Comparison of ENCODE assay signal across 8 mouse cellular contexts in the genomic region with DNA sequence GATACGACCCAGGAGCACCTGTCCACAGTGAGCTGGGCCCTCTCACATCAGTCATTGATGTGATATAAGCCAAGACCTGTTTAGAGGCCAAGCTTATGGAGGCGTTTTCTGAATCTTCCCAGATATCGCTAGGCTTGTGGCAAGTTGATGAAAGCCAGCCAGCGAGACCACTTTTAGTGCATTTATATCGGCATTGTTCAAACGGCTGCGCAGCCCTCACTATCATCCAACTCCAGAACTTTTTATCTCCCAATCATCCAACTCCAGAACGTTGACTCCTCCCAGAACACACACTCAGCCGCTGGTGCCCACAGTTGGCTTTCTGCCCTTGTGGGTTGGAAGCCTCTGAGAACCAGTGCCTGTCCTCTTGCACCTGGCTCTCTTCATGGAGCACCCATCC. TPM values are rescaled to one million over a fixed set of nuclear protein-coding genes. Genes with fewer than 3 reads are reported as not detected.
DNase-seq lines count a peak whose midpoint lies in the region; ATAC-seq and TF ChIP-seq lines count a peak whose summit lies in the region.

No protein-coding gene starts in this region.

- WGBS in kidney, adult 2 months: 88% methylated on average over 9 of the region's 9 CpGs
- WGBS in embryonic facial prominence, embryonic 10.5 days: 88% methylated on average over 9 of the region's 9 CpGs
- WGBS in intestine, embryonic 15.5 days: 77% methylated on average over 9 of the region's 9 CpGs
- WGBS in neural tube, embryonic 12.5 days: 87% methylated on average over 9 of the region's 9 CpGs

- DNase-seq in kidney, adult 2 months: no peak
- no peak for DNase-seq in kidney, adult 18-20 months
- no peak for DNase-seq in embryonic facial prominence, embryonic 10.5 days (ENCODE audit: low spot score)
- no peak for DNase-seq in left cerebral cortex, postnatal 14 days (ENCODE audit: low spot score in 2 of 2)
- no peak for DNase-seq in gastrocnemius, postnatal 25 days
- no peak for DNase-seq in thymus, postnatal 4 days

- no peak overlapping the region for H3K9ac ChIP-seq in intestine, embryonic 15.5 days
- no peak overlapping the region for H3K9ac ChIP-seq in neural tube, embryonic 12.5 days

- H3K27ac ChIP-seq in kidney, adult 2 months (ENCODE audit: insufficient read depth, low read depth, low read length): peak overlapping the region; percentile 99
- H3K27ac ChIP-seq in embryonic facial prominence, embryonic 10.5 days (replicated peaks): no peak overlapping the region; the same call in 1 of the 2 replicates
- H3K27ac ChIP-seq in intestine, embryonic 15.5 days: no peak overlapping the region
- H3K27ac ChIP-seq in neural tube, embryonic 12.5 days: 0 out of 2 replicates have a peak overlapping the region, but pooled peaks have one; percentile 98

- intact Hi-C loops in left cerebral cortex, postnatal 14 days (cut with DNase I): no loop called here

- TF ChIP-seq CTCF in kidney, adult 2 months (conservative IDR thresholded peaks at IDR 0.05; ENCODE audit: insufficient read depth, insufficient read length, low read depth, low read length): no peak

- H3K4me2 ChIP-seq in intestine, embryonic 15.5 days (replicated peaks): peak overlapping the region; percentile 70
- peak overlapping the region; percentile 70 for H3K4me2 ChIP-seq in neural tube, embryonic 12.5 days (replicated peaks)

- no peaks in the 10 kb centered on the region for H3K9me3 ChIP-seq in embryonic facial prominence, embryonic 10.5 days
- H3K9me3 ChIP-seq in intestine, embryonic 15.5 days: no peaks in the 10 kb centered on the region
- H3K9me3 ChIP-seq in neural tube, embryonic 12.5 days: no peaks in the 10 kb centered on the region

- peaks cover 5% of the 10 kb centered on the region; the same call in 1 of the 2 replicates for H3K4me1 ChIP-seq in kidney, adult 2 months (ENCODE audit: control insufficient read depth, insufficient read depth, low read length)
- peaks cover 16% of the 10 kb centered on the region for H3K4me1 ChIP-seq in embryonic facial prominence, embryonic 10.5 days
- H3K4me1 ChIP-seq in intestine, embryonic 15.5 days (replicated peaks): peaks cover 12% of the 10 kb centered on the region; the same call in 1 of the 2 replicates
- peaks cover 14% of the 10 kb centered on the region for H3K4me1 ChIP-seq in neural tube, embryonic 12.5 days

- no peak overlapping the region for H3K4me3 ChIP-seq in kidney, adult 2 months (ENCODE audit: insufficient read depth, low read depth, low read length)
- peak overlapping the region; percentile 70 for H3K4me3 ChIP-seq in embryonic facial prominence, embryonic 10.5 days
- no peak overlapping the region for H3K4me3 ChIP-seq in intestine, embryonic 15.5 days (replicated peaks)
- no peak overlapping the region for H3K4me3 ChIP-seq in neural tube, embryonic 12.5 days

- H3K27me3 ChIP-seq in kidney, adult 2 months (replicated peaks; ENCODE audit: control insufficient read depth, insufficient read depth, low read length): no peaks in the 10 kb centered on the region
- no peaks in the 10 kb centered on the region for H3K27me3 ChIP-seq in embryonic facial prominence, embryonic 10.5 days (replicated peaks; ENCODE audit: low read depth, poor library complexity, severe bottlenecking)
- H3K27me3 ChIP-seq in intestine, embryonic 15.5 days (replicated peaks): no peaks in the 10 kb centered on the region
- H3K27me3 ChIP-seq in neural tube, embryonic 12.5 days (replicated peaks): no peaks in the 10 kb centered on the region

- no peak for ATAC-seq in intestine, embryonic 15.5 days
- ATAC-seq in neural tube, embryonic 12.5 days (ENCODE audit: low FRiP score, low read depth): no peak

- no peaks in the 10 kb centered on the region for H3K36me3 ChIP-seq in kidney, adult 2 months (ENCODE audit: control insufficient read depth, insufficient read depth, low read length)
- H3K36me3 ChIP-seq in embryonic facial prominence, embryonic 10.5 days (replicated peaks): no peaks in the 10 kb centered on the region
- no peaks in the 10 kb centered on the region for H3K36me3 ChIP-seq in intestine, embryonic 15.5 days
- H3K36me3 ChIP-seq in neural tube, embryonic 12.5 days: no peaks in the 10 kb centered on the region

- no peak for TF ChIP-seq POLR2A in kidney, adult 2 months (IDR thresholded peaks at IDR 0.05; ENCODE audit: low read depth, low read length)

RNA-seq across cellular contexts. Expression of a gene that starts 0.8 kb away (rescaled TPM):
- polyA plus RNA-seq in kidney, adult 2 months (2012; rRNA removed): 8.3 and 8.8 TPM in 2 replicates
- polyA plus RNA-seq in embryonic facial prominence, embryonic 10.5 days (2016; fragmentation: Nextera tagmentation; extraction: Ambion mirVana): 4.0 and 4.7 TPM in 2 replicates
- 6.6 and 8.0 TPM in 2 replicates for polyA plus RNA-seq in intestine, embryonic 15.5 days (2015; fragmentation: Nextera tagmentation; extraction: Ambion mirVana)
- polyA plus RNA-seq in neural tube, embryonic 12.5 days (2016; fragmentation: Nextera tagmentation; extraction: Ambion mirVana): 6.5 and 7.8 TPM in 2 replicates
- total RNA-seq in left cerebral cortex, postnatal 14 days (2021): 10 to 100 TPM in 1 of 2 experiments, 1 to 10 TPM in 1; 9.8 to 10.0 TPM
- total RNA-seq in gastrocnemius, postnatal 25 days (2021): 1 to 10 TPM; 7.3 to 9.3 TPM

RNA-seq across cellular contexts. Expression of a gene that starts 18.6 kb away (rescaled TPM):
- polyA plus RNA-seq in kidney, adult 2 months (2012; rRNA removed): 1.4 and 1.8 TPM in 2 replicates
- 0.15 TPM in 1 of 2 replicates, not detected in the other for polyA plus RNA-seq in embryonic facial prominence, embryonic 10.5 days (2016; fragmentation: Nextera tagmentation; extraction: Ambion mirVana)
- 1.1 and 1.3 TPM in 2 replicates for polyA plus RNA-seq in intestine, embryonic 15.5 days (2015; fragmentation: Nextera tagmentation; extraction: Ambion mirVana)
- 0.23 and 0.39 TPM in 2 replicates for polyA plus RNA-seq in neural tube, embryonic 12.5 days (2016; fragmentation: Nextera tagmentation; extraction: Ambion mirVana)
- total RNA-seq in left cerebral cortex, postnatal 14 days (2021): 10 to 100 TPM in 1 of 2 experiments, 1 to 10 TPM in 1; 7.9 to 14.2 TPM
- under 1 TPM; 0.33 to 0.48 TPM for total RNA-seq in gastrocnemius, postnatal 25 days (2021)

RNA-seq across cellular contexts. Expression of a gene that starts 27.6 kb away (rescaled TPM):
- 137 and 144 TPM in 2 replicates for polyA plus RNA-seq in kidney, adult 2 months (2012; rRNA removed)
- 133 and 146 TPM in 2 replicates for polyA plus RNA-seq in embryonic facial prominence, embryonic 10.5 days (2016; fragmentation: Nextera tagmentation; extraction: Ambion mirVana)
- 109 and 126 TPM in 2 replicates for polyA plus RNA-seq in intestine, embryonic 15.5 days (2015; fragmentation: Nextera tagmentation; extraction: Ambion mirVana)
- 111 and 113 TPM in 2 replicates for polyA plus RNA-seq in neural tube, embryonic 12.5 days (2016; fragmentation: Nextera tagmentation; extraction: Ambion mirVana)
- total RNA-seq in left cerebral cortex, postnatal 14 days (2021): 100 to 1,000 TPM; 113 to 118 TPM
- 10 to 100 TPM; 18.7 to 24.5 TPM for total RNA-seq in gastrocnemius, postnatal 25 days (2021)

RNA-seq across cellular contexts. Expression of a gene that starts 28.2 kb away (rescaled TPM):
- polyA plus RNA-seq in kidney, adult 2 months (2012; rRNA removed): 0.15 and 6.2 TPM in 2 replicates
- 0.05 and 0.24 TPM in 2 replicates for polyA plus RNA-seq in embryonic facial prominence, embryonic 10.5 days (2016; fragmentation: Nextera tagmentation; extraction: Ambion mirVana)
- 1.3 TPM in 2 replicates for polyA plus RNA-seq in intestine, embryonic 15.5 days (2015; fragmentation: Nextera tagmentation; extraction: Ambion mirVana)
- 0.42 TPM in 2 replicates for polyA plus RNA-seq in neural tube, embryonic 12.5 days (2016; fragmentation: Nextera tagmentation; extraction: Ambion mirVana)
- total RNA-seq in left cerebral cortex, postnatal 14 days (2021): 1 to 10 TPM; 1.5 to 1.9 TPM
- 1,000 to 10,000 TPM; 1,440 to 1,520 TPM for total RNA-seq in gastrocnemius, postnatal 25 days (2021)

RNA-seq across cellular contexts. Expression of a gene that starts 37.9 kb away (rescaled TPM):
- polyA plus RNA-seq in kidney, adult 2 months (2012; rRNA removed): 56.3 and 58.2 TPM in 2 replicates
- polyA plus RNA-seq in embryonic facial prominence, embryonic 10.5 days (2016; fragmentation: Nextera tagmentation; extraction: Ambion mirVana): 119 and 128 TPM in 2 replicates
- polyA plus RNA-seq in intestine, embryonic 15.5 days (2015; fragmentation: Nextera tagmentation; extraction: Ambion mirVana): 101 and 103 TPM in 2 replicates
- 88.0 and 91.1 TPM in 2 replicates for polyA plus RNA-seq in neural tube, embryonic 12.5 days (2016; fragmentation: Nextera tagmentation; extraction: Ambion mirVana)
- 10 to 100 TPM; 38.5 to 39.9 TPM for total RNA-seq in left cerebral cortex, postnatal 14 days (2021)
- 10 to 100 TPM; 47.8 to 48.4 TPM for total RNA-seq in gastrocnemius, postnatal 25 days (2021)

Comparison
In these comparisons a context has a peak if more than half of its experiments do, and no peak if none do; other contexts are left out.
1. H3K27ac ChIP-seq: peak in kidney, adult 2 months (single experiment) and neural tube, embryonic 12.5 days (single experiment); none in embryonic facial prominence, embryonic 10.5 days (single experiment) and intestine, embryonic 15.5 days (single experiment).